Mouse (Mus musculus): ENCODE results near the gene Polr2l. TPM values are rescaled to one million over a fixed set of nuclear protein-coding genes. Genes with fewer than 3 reads are reported as not detected.

The Polr2l gene
- polyA plus RNA-seq (2017; shearing (Covaris generic)): 31.5 TPM

GRCm38 (mm10) chr7:141475011-141475804 lies at the start of gene Polr2l, which contains the start of gene Tspan4:
Gene Polr2l (minus strand): TSS chr7:141475132.
Gene Tspan4 (plus strand): TSS chr7:141475240.

GRCm38 (mm10) chr7:141467230-141468030 lies 7.5 kb downstream of the Polr2l start, which contains the start of gene Cd151:
Gene Cd151 (plus strand): TSS chr7:141467392.

GRCm38 (mm10) chr7:141460391-141461113 lies 14.4 kb downstream of the Polr2l start, which contains the start of gene Cracr2b:
Gene Cracr2b (plus strand): TSS chr7:141461094.

GRCm38 (mm10) chr7:141454967-141455551 lies 19.9 kb downstream of the Polr2l start, which contains the start of gene Pnpla2:
Gene Pnpla2 (plus strand): TSS chr7:141455198.

GRCm38 (mm10) chr7:141447110-141447991 lies 27.6 kb downstream of the Polr2l start, which contains the start of gene Rplp2:
Gene Rplp2 (plus strand): TSS chr7:141447370.

GRCm38 (mm10) chr7:141443828-141444237 lies 31.1 kb downstream of the Polr2l start, which contains the start of gene Pidd1:
Gene Pidd1 (minus strand): TSS chr7:141444025.

GRCm38 (mm10) chr7:141437178-141438120 lies 37.5 kb downstream of the Polr2l start, which contains the start of gene Slc25a22:
Gene Slc25a22 (minus strand): TSS chr7:141437892.

GRCm38 (mm10) chr7:141429310-141429709 lies 45.6 kb downstream of the Polr2l start, which contains the start of gene Cend1:
Gene Cend1 (minus strand): TSS chr7:141429491.

Other genes with a start within 250 kb of the Polr2l start
- gene Phrf1, start 246.3 kb downstream of the Polr2l start, polyA plus RNA-seq (2017; shearing (Covaris generic)): 133 TPM
- gene Irf7, start 208.7 kb downstream of the Polr2l start, polyA plus RNA-seq (2017; shearing (Covaris generic)): 111 TPM
- not detected for gene Cdhr5, start 198.3 kb downstream of the Polr2l start, polyA plus RNA-seq (2017; shearing (Covaris generic))
- gene Sct, start 196.0 kb downstream of the Polr2l start, polyA plus RNA-seq (2017; shearing (Covaris generic)): not detected
- gene Drd4, start 183.1 kb downstream of the Polr2l start, polyA plus RNA-seq (2017; shearing (Covaris generic)): not detected
- 15.6 TPM for gene Deaf1, start 147.4 kb downstream of the Polr2l start, polyA plus RNA-seq (2017; shearing (Covaris generic))
- 41.9 TPM for gene Tmem80, start 147.4 kb downstream of the Polr2l start, polyA plus RNA-seq (2017; shearing (Covaris generic))
- gene Eps8l2, start 136.3 kb downstream of the Polr2l start, polyA plus RNA-seq (2017; shearing (Covaris generic)): not detected
- 342 TPM for gene Taldo1, start 82.9 kb downstream of the Polr2l start, polyA plus RNA-seq (2017; shearing (Covaris generic))
- gene Gatd1, start 61.0 kb downstream of the Polr2l start, polyA plus RNA-seq (2017; shearing (Covaris generic)): 85.0 TPM
- 0.56 TPM for gene Cend1, start 45.6 kb downstream of the Polr2l start, polyA plus RNA-seq (2017; shearing (Covaris generic))
- 82.4 TPM for gene Slc25a22, start 37.2 kb downstream of the Polr2l start, polyA plus RNA-seq (2017; shearing (Covaris generic))
- gene Pidd1, start 31.1 kb downstream of the Polr2l start, polyA plus RNA-seq (2017; shearing (Covaris generic)): 14.5 TPM
- 1,588 TPM for gene Rplp2, start 27.8 kb downstream of the Polr2l start, polyA plus RNA-seq (2017; shearing (Covaris generic))
- gene Pnpla2, start 19.9 kb downstream of the Polr2l start, polyA plus RNA-seq (2017; shearing (Covaris generic)): 99.5 TPM
- not detected for gene Cracr2b, start 14.0 kb downstream of the Polr2l start, polyA plus RNA-seq (2017; shearing (Covaris generic))
- 8.9 TPM for gene Cd151, start 7.7 kb downstream of the Polr2l start, polyA plus RNA-seq (2017; shearing (Covaris generic))
- gene Tspan4, start 108 bp upstream of the Polr2l start, polyA plus RNA-seq (2017; shearing (Covaris generic)): 3.8 TPM
- gene Chid1, start 64.7 kb upstream of the Polr2l start, polyA plus RNA-seq (2017; shearing (Covaris generic)): 24.9 TPM
- 25.5 TPM for gene Ap2a2, start 87.0 kb upstream of the Polr2l start, polyA plus RNA-seq (2017; shearing (Covaris generic))
- gene Muc6, start 180.2 kb upstream of the Polr2l start, polyA plus RNA-seq (2017; shearing (Covaris generic)): 0.18 TPM
- gene Muc2, start 215.2 kb upstream of the Polr2l start, polyA plus RNA-seq (2017; shearing (Covaris generic)): not detected